Mouse (Mus musculus): ENCODE results near the gene Gm20878.
"Not testable (repeated sequence)": the region's sequence is repeated elsewhere in the genome, so short reads cannot be mapped to it uniquely, and the experiment has no call there.

The Gm20878 gene

GRCm38 (mm10) chr4:41941272-41941671, at the start of gene Gm20878:
Gm20878 (plus strand) TSS chr4:41941572.
- not testable (repeated sequence) for DNase-seq (ENCODE audit: extremely low spot score, low read depth, low spot score)

GRCm38 (mm10) chr4:41903310-41903709, 38.1 kb upstream of the Gm20878 start, which contains the start of gene Gm21541:
Gm21541 (plus strand) TSS chr4:41903610.
- not testable (repeated sequence) for DNase-seq (ENCODE audit: extremely low spot score, low read depth, low spot score)

GRCm38 (mm10) chr4:41965758-41966157, 24.4 kb downstream of the Gm20878 start, which contains the start of gene Fam205a4:
Fam205a4 (plus strand) TSS chr4:41966058.
- DNase-seq (ENCODE audit: extremely low spot score, low read depth, low spot score) = not testable (repeated sequence)

Measured in hindlimb bud, embryonic 11.5 days (tissue).